Mouse (Mus musculus) C2C12 (cell line): ENCODE measurements at regions not wholly inside any gene's neighbourhood (a gene's known extent, or its start where the extent isn't known, plus 50 kb on each side); places are given as distances from the start of the nearest gene placed in this dataset.

Experiments
- CTCF ChIP-seq: IDR thresholded peaks from one replicate; pipeline ENCODE4 v1.5.1; 2011; ENCODE audit not compliant: control insufficient read depth, insufficient read depth, insufficient read length
- FOSL1 ChIP-seq: IDR thresholded peaks from one replicate; pipeline ENCODE4 v1.8.0; 2011; ENCODE audit warnings: mild to moderate bottlenecking, low read length; ENCODE audit not compliant: poor library complexity, insufficient read depth, severe bottlenecking
- MAX ChIP-seq: IDR thresholded peaks from one replicate; pipeline ENCODE4 v1.6.1; 2011; ENCODE audit warnings: mild to moderate bottlenecking, control low read depth
- MYOG ChIP-seq: IDR thresholded peaks from one replicate; pipeline ENCODE4 v1.6.1; 2011; ENCODE audit not compliant: control insufficient read depth, insufficient read length; ENCODE audit errors: extremely low read depth
- USF1 ChIP-seq: IDR thresholded peaks from one replicate; pipeline ENCODE4 v1.6.1; 2011; ENCODE audit warnings: low read depth, mild to moderate bottlenecking, control low read depth, moderate library complexity

- TF ChIP-seq CTCF (no peak), USF1 (no peak), MAX (no peak), MYOG (no peak), FOSL1 (no peak)
Observed at GRCm38 (mm10) chr6:60046825-60047224, 620.7 kb upstream of the Gprin3 start.
